Mouse (Mus musculus) forebrain, embryonic 14.5 days (tissue): ENCODE measurements around the gene Wnk4. TPM values are rescaled to one million over a fixed set of nuclear protein-coding genes. Genes with fewer than 3 reads are reported as not detected.

Experiments used
- ATAC-seq: fragments of 200-750 bp; cut with Nextera tagmentation; 2 replicates; pipeline ENCODE4 v1.8.0; 2017; ENCODE audit warnings: mild to moderate bottlenecking, moderate library complexity
- DNase-seq: peaks from one replicate; pipeline ENCODE4 v3.0.0-alpha.2; 2015; ENCODE audit warnings: low spot score
- H3K27ac ChIP-seq: fragments of 300-500 bp; sonication (generic); 2 replicates; pipeline ENCODE4 v1.5.1; 2014; ENCODE audit warnings: low read depth, mild to moderate bottlenecking, control low read depth, low read length, moderate library complexity
- H3K27me3 ChIP-seq: fragments of 300-500 bp; sonication (generic); replicated peaks from 2 replicates; pipeline ENCODE4 v1.6.1; 2014; ENCODE audit warnings: low read length, control low read depth, mixed read lengths; ENCODE audit not compliant: control insufficient read depth, insufficient read depth
- H3K36me3 ChIP-seq: fragments of 300-500 bp; sonication (generic); 2 replicates; pipeline ENCODE4 v1.6.1; 2014; ENCODE audit warnings: low read length, control low read depth; ENCODE audit not compliant: control insufficient read depth, insufficient read depth
- H3K4me1 ChIP-seq: fragments of 300-500 bp; sonication (generic); 2 replicates; pipeline ENCODE4 v1.6.1; 2014; ENCODE audit warnings: antibody characterized with exemption, low read length, control low read depth; ENCODE audit not compliant: control insufficient read depth, insufficient read depth
- H3K4me2 ChIP-seq: fragments of 300-500 bp; sonication (generic); 2 replicates; pipeline ENCODE4 v1.6.1; 2014; ENCODE audit warnings: mild to moderate bottlenecking, control low read depth, low read length
- H3K4me3 ChIP-seq: fragments of 300-500 bp; sonication (generic); 2 replicates; pipeline ENCODE4 v1.5.1; 2014; ENCODE audit warnings: low read depth, low read length, control low read depth
- H3K9ac ChIP-seq: fragments of 300-500 bp; sonication (generic); 2 replicates; pipeline ENCODE4 v1.6.1; 2014; ENCODE audit warnings: mild to moderate bottlenecking, low read length, control low read depth, moderate library complexity
- H3K9me3 ChIP-seq: fragments of 300-500 bp; sonication (generic); replicated peaks from 2 replicates; pipeline ENCODE4 v1.6.1; 2016; ENCODE audit warnings: low read length, control low read depth, mixed read lengths; ENCODE audit not compliant: control insufficient read depth
- WGBS: fragments of 180-500 bp; shearing (Covaris S2); extraction: QIAGEN DNeasy Blood & Tissue Kit; methylation state at CpG from one replicate; pipeline ENCODE4 v1.1.7; 2014; 5-methylcytosine and 5-hydroxymethylcytosine counted together
- polyA plus RNA-seq: library from polyadenylated mRNA; unstranded; fragments of >200 nt; fragmentation: Nextera tagmentation; extraction: Ambion mirVana; gene quantifications from 2 replicates; pipeline ENCODE4 v1.2.1, GENCODE M21; 2014

Gene Wnk4
- 3.0 and 3.4 TPM in 2 replicates for polyA plus RNA-seq

GRCm38 (mm10) chr11:101259948-101260825, at the start of gene Wnk4:
TSS of gene Wnk4 (plus strand) at chr11:101260567.
- H3K4me3 ChIP-seq, result peak within 1 kb of the TSS; percentile 41
- H3K36me3 ChIP-seq, result 0 out of 2 replicates have a peak, but pooled peaks cover 6% of the 10 kb centered on the region
- no peak within 1 kb of the TSS for H3K27ac ChIP-seq
- H3K9me3 ChIP-seq, result no peaks in the 10 kb centered on the region
- peak within 1 kb of the TSS; percentile 91 for H3K4me2 ChIP-seq
- peak within 1 kb of the TSS; percentile 67 for H3K9ac ChIP-seq
- H3K27me3 ChIP-seq, result peaks cover 38% of the 10 kb centered on the region
- DNase-seq, result peak; percentile 56
- under 1% methylated on average over 40 of the region's 43 CpGs for WGBS
- peaks cover 16% of the 10 kb centered on the region for H3K4me1 ChIP-seq
- ATAC-seq, result peak; percentile 76

- H3K27ac ChIP-seq, result no peak overlapping the region
- DNase-seq (peak; percentile 92), ATAC-seq (peak; percentile 48; the same call in 1 of the 2 replicates)
- peaks cover 26% of the 10 kb centered on the region; the same call in 1 of the 2 replicates for H3K36me3 ChIP-seq
- H3K9me3 ChIP-seq, result no peaks in the 10 kb centered on the region
- WGBS, result 47% methylated on average over 3 of the region's 3 CpGs
- no peaks in the 10 kb centered on the region for H3K27me3 ChIP-seq
- H3K4me1 ChIP-seq, result no peaks in the 10 kb centered on the region
- H3K4me2 ChIP-seq, result no peak overlapping the region
- H3K4me3 ChIP-seq, result no peak overlapping the region
- no peak overlapping the region for H3K9ac ChIP-seq
These were observed 48.4 kb upstream of the Wnk4 start for GRCm38 (mm10) chr11:101211970-101212369.

- H3K4me1 ChIP-seq, result no peaks in the 10 kb centered on the region
- H3K4me2 ChIP-seq, result no peak overlapping the region
- H3K27me3 ChIP-seq, result no peaks in the 10 kb centered on the region
- no peak overlapping the region for H3K9ac ChIP-seq
- 89% methylated on average over 5 of the region's 5 CpGs for WGBS
- no peaks in the 10 kb centered on the region for H3K9me3 ChIP-seq
- H3K27ac ChIP-seq, result no peak overlapping the region
- 0 out of 2 replicates have a peak, but pooled peaks cover 4% of the 10 kb centered on the region for H3K36me3 ChIP-seq
- H3K4me3 ChIP-seq, result no peak overlapping the region
- DNase-seq (no peak), ATAC-seq (no peak)
These were observed 43.4 kb upstream of the Wnk4 start for GRCm38 (mm10) chr11:101216936-101217335.

- no peak overlapping the region for H3K4me2 ChIP-seq
- H3K9ac ChIP-seq, result no peak overlapping the region
- DNase-seq (no peak), ATAC-seq (no peak)
- H3K4me1 ChIP-seq, result no peaks in the 10 kb centered on the region
- H3K9me3 ChIP-seq, result no peaks in the 10 kb centered on the region
- H3K27ac ChIP-seq, result no peak overlapping the region
- 83% methylated on average over 10 of the region's 10 CpGs for WGBS
- H3K27me3 ChIP-seq, result no peaks in the 10 kb centered on the region
- no peak overlapping the region for H3K4me3 ChIP-seq
- 0 out of 2 replicates have a peak, but pooled peaks cover 4% of the 10 kb centered on the region for H3K36me3 ChIP-seq
These were observed 41.8 kb upstream of the Wnk4 start for GRCm38 (mm10) chr11:101218436-101219055.

GRCm38 (mm10) chr11:101220853-101221252, 39.5 kb upstream of the Wnk4 start:
- 60% methylated on average over 2 of the region's 2 CpGs for WGBS
- ATAC-seq (no peak), DNase-seq (no peak)
- H3K27ac ChIP-seq, result no peak overlapping the region
- H3K4me1 ChIP-seq, result no peaks in the 10 kb centered on the region
- H3K27me3 ChIP-seq, result no peaks in the 10 kb centered on the region
- H3K36me3 ChIP-seq, result 0 out of 2 replicates have a peak, but pooled peaks cover 1% of the 10 kb centered on the region
- no peak overlapping the region for H3K4me3 ChIP-seq
- H3K9me3 ChIP-seq, result no peaks in the 10 kb centered on the region
- no peak overlapping the region for H3K4me2 ChIP-seq
- no peak overlapping the region for H3K9ac ChIP-seq

- Histone ChIP-seq H3K36me3 (no peaks in the 10 kb centered on the region), H3K27me3 (no peaks in the 10 kb centered on the region), H3K9ac (no peak overlapping the region), H3K4me1 (0 out of 2 replicates have a peak, but pooled peaks cover 2% of the 10 kb centered on the region), H3K9me3 (no peaks in the 10 kb centered on the region), H3K27ac (no peak overlapping the region), H3K4me3 (no peak overlapping the region), H3K4me2 (no peak overlapping the region)
- WGBS, result 92% methylated on average over 8 of the region's 8 CpGs
- ATAC-seq (no peak), DNase-seq (no peak)
These were observed 38.9 kb upstream of the Wnk4 start for GRCm38 (mm10) chr11:101221306-101221986.

GRCm38 (mm10) chr11:101224337-101224736, 36.0 kb upstream of the Wnk4 start:
- H3K9me3 ChIP-seq, result no peaks in the 10 kb centered on the region
- H3K4me2 ChIP-seq, result no peak overlapping the region
- H3K36me3 ChIP-seq, result no peaks in the 10 kb centered on the region
- H3K27ac ChIP-seq, result no peak overlapping the region
- 93% methylated on average over 3 of the region's 3 CpGs for WGBS
- no peak for ATAC-seq
- 0 out of 2 replicates have a peak, but pooled peaks cover 2% of the 10 kb centered on the region for H3K4me1 ChIP-seq
- H3K27me3 ChIP-seq, result no peaks in the 10 kb centered on the region
- no peak overlapping the region for H3K9ac ChIP-seq
- DNase-seq, result no peak
- no peak overlapping the region for H3K4me3 ChIP-seq

- 0 out of 2 replicates have a peak, but pooled peaks cover 2% of the 10 kb centered on the region for H3K4me1 ChIP-seq
- peak overlapping the region; percentile 78 for H3K9ac ChIP-seq
- 20% methylated on average over 25 of the region's 25 CpGs for WGBS
- peak overlapping the region; percentile 92 for H3K4me2 ChIP-seq
- H3K4me3 ChIP-seq, result peak overlapping the region; percentile 68
- no peaks in the 10 kb centered on the region for H3K36me3 ChIP-seq
- no peaks in the 10 kb centered on the region for H3K27me3 ChIP-seq
- DNase-seq (no peak), ATAC-seq (no peak; the same call in none of the 2 replicates)
- no peaks in the 10 kb centered on the region for H3K9me3 ChIP-seq
- H3K27ac ChIP-seq, result no peak overlapping the region
These were observed 34.9 kb upstream of the Wnk4 start for GRCm38 (mm10) chr11:101225331-101226064.
